Mouse (Mus musculus): Measurements from ENCODE around the gene Hadh. TPM values are rescaled to one million over a fixed set of nuclear protein-coding genes. Genes with fewer than 3 reads are reported as not detected.

Hadh gene
- total RNA-seq, 1 experiment = 64.1 TPM

DNA sequence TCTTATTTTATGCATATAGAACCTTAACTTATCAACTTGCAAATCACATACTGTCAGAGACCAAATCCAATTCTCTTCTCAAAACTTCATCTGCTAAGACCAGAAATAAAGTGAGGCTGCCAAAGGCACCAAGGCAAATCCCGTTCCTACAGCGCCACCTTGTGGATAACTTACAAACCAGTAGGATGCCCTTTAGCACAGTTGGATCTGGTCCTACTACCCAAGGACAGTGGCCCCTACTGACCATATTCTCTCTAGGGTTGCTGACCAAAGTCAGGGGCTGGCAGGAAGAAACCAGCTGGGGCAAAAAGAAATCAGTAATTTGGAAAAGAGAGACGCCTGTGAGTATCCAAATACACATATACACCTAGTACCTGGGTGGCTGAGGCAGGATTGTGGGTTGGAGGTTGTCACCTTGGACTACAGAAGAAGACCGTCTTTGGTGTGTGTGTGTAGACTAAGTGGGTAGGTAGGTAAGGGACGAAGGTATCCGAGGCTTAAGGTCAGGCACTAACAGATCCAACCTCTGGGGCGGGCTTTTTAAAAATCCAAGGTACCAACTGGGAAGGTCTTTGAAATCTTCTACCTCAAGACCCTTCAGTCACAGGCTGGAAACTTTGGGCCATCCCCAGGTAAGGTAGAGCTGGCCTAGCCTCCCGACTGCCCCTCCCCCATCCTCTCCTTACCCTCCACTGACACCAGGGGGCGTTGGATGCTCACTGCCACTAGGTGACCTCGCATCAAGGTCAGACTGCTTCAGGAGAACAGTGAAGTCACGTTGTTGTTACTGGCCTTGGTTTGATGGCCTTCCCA lies 25.9 kb downstream of the Hadh start:
- in situ Hi-C loops (cut with MboI; ENCODE audit: low sequenced_read_pairs in 2 of 2, unreplicated experiment in 2 of 2) = no loop called here
- H3K27ac ChIP-seq (ENCODE audit: insufficient read depth, low read depth, low read length, poor library complexity, severe bottlenecking) = no peak overlapping the region
- H3K9ac ChIP-seq (ENCODE audit: insufficient read depth, low read depth, low read length, poor library complexity, severe bottlenecking) = no peak overlapping the region
- peaks cover 25% of the 10 kb centered on the region for H3K36me3 ChIP-seq (ENCODE audit: control insufficient read depth, insufficient read depth, low read length, poor library complexity, severe bottlenecking)
- H3K4me3 ChIP-seq (ENCODE audit: insufficient read depth in 1 of 2, low read depth in 1 of 2, low read length in 2 of 2, poor library complexity in 1 of 2, severe bottlenecking in 1 of 2) = no peak overlapping the region
- peak; percentile 43; the same call in 1 of the 2 replicates for TF ChIP-seq ZC3H11A (IDR thresholded peaks at IDR 0.05; ENCODE audit: borderline replicate concordance, low read depth, low read length)
- no peak for TF ChIP-seq MAFK (IDR thresholded peaks at IDR 0.05; ENCODE audit: insufficient read depth, low read depth, low read length)
- TF ChIP-seq HCFC1 (IDR thresholded peaks at IDR 0.05; ENCODE audit: borderline replicate concordance, insufficient read depth, low read length) = peak; percentile 43; the same call in 1 of the 2 replicates
- no peaks in the 10 kb centered on the region for H3K9me3 ChIP-seq (ENCODE audit: control insufficient read depth, insufficient read depth, low read depth, low read length)
- H3K4me1 ChIP-seq (ENCODE audit: control insufficient read depth in 2 of 2, insufficient read depth in 2 of 2, low read length in 2 of 2, poor library complexity in 1 of 2) = peaks cover 4 to 18% of the 10 kb centered on the region in 2 experiments
- peak; percentile 68 for DNase-seq (ENCODE audit: low read depth, low spot score)

DNA sequence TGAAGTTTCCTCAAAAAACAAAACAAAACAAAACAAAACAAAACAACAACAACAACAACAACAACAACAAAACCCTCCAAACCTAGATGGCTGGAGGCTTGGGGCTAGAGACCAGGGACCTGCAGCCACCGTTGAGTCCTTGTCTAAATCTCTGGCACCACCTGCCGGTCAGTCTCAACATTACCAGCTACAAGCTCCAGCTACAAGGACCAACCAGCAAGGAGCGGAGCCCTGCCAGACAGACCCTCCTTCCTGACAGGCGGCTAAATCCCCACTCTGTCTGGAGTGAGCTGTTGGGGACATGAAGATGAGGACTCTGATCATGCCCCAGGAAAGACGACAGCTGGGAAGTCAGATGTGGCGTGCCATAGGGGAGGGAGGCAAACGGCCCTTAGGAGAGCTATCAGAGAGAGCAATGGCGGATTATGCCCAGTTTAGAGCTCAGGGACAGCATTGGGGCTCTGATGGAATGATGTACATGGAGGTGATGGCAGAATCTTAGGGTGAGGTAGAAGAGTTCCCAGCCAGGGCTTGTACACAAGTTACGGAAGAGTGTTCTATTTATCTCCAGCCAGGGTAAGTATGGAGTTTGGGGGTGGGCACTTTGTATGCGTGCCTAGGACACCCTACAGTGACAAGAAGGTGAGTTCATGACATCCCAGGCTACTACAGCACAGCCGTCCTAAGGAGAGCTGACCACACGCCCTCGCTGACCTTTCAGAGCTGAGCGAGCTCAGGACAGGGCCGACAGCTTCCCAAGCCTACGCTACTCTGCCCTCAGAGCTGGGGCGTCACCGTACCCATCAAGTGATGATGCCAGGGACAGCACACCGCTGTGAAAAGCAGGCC lies 33.9 kb downstream of the Hadh start:
- in situ Hi-C loops (cut with MboI; ENCODE audit: low sequenced_read_pairs in 2 of 2, unreplicated experiment in 2 of 2) = loop anchor here (10.0 kb wide), 2 partner anchors 343 to 353 kb away; no protein-coding TSS in a partner anchor
- TF ChIP-seq HCFC1 (IDR thresholded peaks at IDR 0.05; ENCODE audit: borderline replicate concordance, insufficient read depth, low read length) (no peak), MAFK (IDR thresholded peaks at IDR 0.05; ENCODE audit: insufficient read depth, low read depth, low read length) (no peak), ZC3H11A (IDR thresholded peaks at IDR 0.05; ENCODE audit: borderline replicate concordance, low read depth, low read length) (peak; percentile 38; the same call in 1 of the 2 replicates), ZNF384 (IDR thresholded peaks at IDR 0.05; ENCODE audit: low read depth, low read length) (no peak)
- H3K4me1 ChIP-seq (ENCODE audit: control insufficient read depth in 2 of 2, insufficient read depth in 2 of 2, low read length in 2 of 2, poor library complexity in 1 of 2) = no peaks in the 10 kb centered on the region; a peak in 1 of 4 replicates
- no peaks in the 10 kb centered on the region for H3K9me3 ChIP-seq (ENCODE audit: control insufficient read depth, insufficient read depth, low read depth, low read length)
- DNase-seq (ENCODE audit: low read depth, low spot score) = peak; percentile 77
- H3K27ac ChIP-seq (ENCODE audit: insufficient read depth, low read depth, low read length, poor library complexity, severe bottlenecking) = no peak overlapping the region
- H3K9ac ChIP-seq (ENCODE audit: insufficient read depth, low read depth, low read length, poor library complexity, severe bottlenecking) = no peak overlapping the region
- peaks cover 23% of the 10 kb centered on the region for H3K36me3 ChIP-seq (ENCODE audit: control insufficient read depth, insufficient read depth, low read length, poor library complexity, severe bottlenecking)
- H3K4me3 ChIP-seq (ENCODE audit: insufficient read depth in 1 of 2, low read depth in 1 of 2, low read length in 2 of 2, poor library complexity in 1 of 2, severe bottlenecking in 1 of 2) = no peak overlapping the region

DNA sequence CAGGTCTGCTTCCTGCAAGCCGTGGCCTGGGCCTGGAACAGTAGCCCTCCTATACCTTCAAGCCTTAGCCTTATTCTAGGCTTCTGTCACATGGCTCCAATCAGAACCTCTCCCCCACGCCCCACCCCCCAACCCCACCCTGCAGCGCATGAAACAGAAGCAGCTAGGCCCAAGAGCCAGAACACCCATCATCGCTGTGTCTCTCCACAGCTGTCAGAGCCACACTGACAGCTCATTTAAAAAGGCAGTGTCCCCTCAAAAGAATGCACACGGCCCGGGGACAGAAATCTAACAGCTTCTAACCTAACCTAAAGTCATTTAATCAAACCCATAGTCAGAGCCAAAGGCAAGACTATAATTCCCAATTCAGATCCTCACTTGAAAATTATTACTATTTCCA lies 34.8 kb downstream of the Hadh start:
- DNase-seq (ENCODE audit: low read depth, low spot score) = no peak
- H3K9me3 ChIP-seq (ENCODE audit: control insufficient read depth, insufficient read depth, low read depth, low read length) = no peaks in the 10 kb centered on the region
- H3K4me3 ChIP-seq (ENCODE audit: insufficient read depth in 1 of 2, low read depth in 1 of 2, low read length in 2 of 2, poor library complexity in 1 of 2, severe bottlenecking in 1 of 2) = no peak overlapping the region
- H3K36me3 ChIP-seq (ENCODE audit: control insufficient read depth, insufficient read depth, low read length, poor library complexity, severe bottlenecking) = peaks cover 22% of the 10 kb centered on the region
- in situ Hi-C loops (cut with MboI; ENCODE audit: low sequenced_read_pairs in 2 of 2, unreplicated experiment in 2 of 2) = loop anchor here (10.0 kb wide), 2 partner anchors 342 to 352 kb away; no protein-coding TSS in a partner anchor
- H3K4me1 ChIP-seq (ENCODE audit: control insufficient read depth in 2 of 2, insufficient read depth in 2 of 2, low read length in 2 of 2, poor library complexity in 1 of 2) = no peaks in the 10 kb centered on the region; a peak in 1 of 4 replicates
- H3K9ac ChIP-seq (ENCODE audit: insufficient read depth, low read depth, low read length, poor library complexity, severe bottlenecking) = no peak overlapping the region
- no peak overlapping the region for H3K27ac ChIP-seq (ENCODE audit: insufficient read depth, low read depth, low read length, poor library complexity, severe bottlenecking)
- TF ChIP-seq CHD2 (IDR thresholded peaks at IDR 0.05; ENCODE audit: low read depth, low read length) = no peak
- no peak for TF ChIP-seq ZNF384 (IDR thresholded peaks at IDR 0.05; ENCODE audit: low read depth, low read length)
- TF ChIP-seq MAFK (IDR thresholded peaks at IDR 0.05; ENCODE audit: insufficient read depth, low read depth, low read length) = no peak
- TF ChIP-seq HCFC1 (IDR thresholded peaks at IDR 0.05; ENCODE audit: borderline replicate concordance, insufficient read depth, low read length) = no peak
- TF ChIP-seq ZC3H11A (IDR thresholded peaks at IDR 0.05; ENCODE audit: borderline replicate concordance, low read depth, low read length) = no peak

DNA sequence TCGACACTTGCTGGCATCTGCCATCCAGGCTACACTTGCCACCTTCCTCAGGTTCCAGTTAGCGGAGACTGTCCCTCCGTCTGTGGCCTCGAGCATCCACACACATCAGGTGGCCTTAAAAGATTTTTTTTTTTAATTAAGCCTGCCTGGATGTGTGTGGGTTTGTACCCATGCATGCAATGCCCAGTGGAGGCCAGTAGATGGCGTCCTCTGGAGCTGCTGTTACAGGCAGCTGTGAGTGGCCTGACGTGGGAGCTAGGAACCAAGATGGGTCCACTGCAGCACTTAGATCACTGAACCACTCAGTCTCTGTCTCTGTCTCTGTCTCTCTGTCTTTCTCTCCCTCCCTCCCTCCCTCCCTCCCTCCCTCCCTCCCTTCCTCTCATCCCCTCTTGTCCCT lies 43.8 kb downstream of the Hadh start:
- no peak overlapping the region for H3K4me3 ChIP-seq (ENCODE audit: insufficient read depth in 1 of 2, low read depth in 1 of 2, low read length in 2 of 2, poor library complexity in 1 of 2, severe bottlenecking in 1 of 2)
- H3K4me1 ChIP-seq (ENCODE audit: control insufficient read depth in 2 of 2, insufficient read depth in 2 of 2, low read length in 2 of 2, poor library complexity in 1 of 2) = peaks cover 0 to 2% of the 10 kb centered on the region in 2 experiments; a peak in 1 of 4 replicates
- H3K9ac ChIP-seq (ENCODE audit: insufficient read depth, low read depth, low read length, poor library complexity, severe bottlenecking) = no peak overlapping the region
- H3K9me3 ChIP-seq (ENCODE audit: control insufficient read depth, insufficient read depth, low read depth, low read length) = no peaks in the 10 kb centered on the region
- no peak for TF ChIP-seq MAFK (IDR thresholded peaks at IDR 0.05; ENCODE audit: insufficient read depth, low read depth, low read length)
- TF ChIP-seq ZNF384 (IDR thresholded peaks at IDR 0.05; ENCODE audit: low read depth, low read length) = 0 out of 2 replicates have a peak, but pooled peaks have one; percentile 44
- peak; percentile 16; the same call in 1 of the 2 replicates for TF ChIP-seq ZC3H11A (IDR thresholded peaks at IDR 0.05; ENCODE audit: borderline replicate concordance, low read depth, low read length)
- DNase-seq (ENCODE audit: low read depth, low spot score) = peak; percentile 40
- in situ Hi-C loops (cut with MboI; ENCODE audit: low sequenced_read_pairs in 2 of 2, unreplicated experiment in 2 of 2) = no loop called here
- H3K36me3 ChIP-seq (ENCODE audit: control insufficient read depth, insufficient read depth, low read length, poor library complexity, severe bottlenecking) = peaks cover 11% of the 10 kb centered on the region
- H3K27ac ChIP-seq (ENCODE audit: insufficient read depth, low read depth, low read length, poor library complexity, severe bottlenecking) = no peak overlapping the region
